Mouse (Mus musculus) spleen, embryonic (tissue): Measurements from ENCODE around the gene Cdt1.

ENCODE experiments used
- CTCF ChIA-PET: fragments of 350-600 bp; sonication (Branson Sonifier 250); formaldehyde crosslinking; loops from one replicate; lab custom pipeline; 2022; lab: Charles Lee

Gene Cdt1

GRCm38 (mm10) chr8:122548891-122549439, 18.9 kb upstream of the Cdt1 start:
- CTCF ChIA-PET, result interaction anchor here (0.6 to 0.9 kb wide), 3 partner anchors 30 to 52 kb away, joined by 3 to 5 read pairs (median 3); no protein-coding TSS in a partner anchor

GRCm38 (mm10) chr8:122550234-122550994, 17.4 kb upstream of the Cdt1 start:
- CTCF ChIA-PET, result interaction anchor here (0.8 to 0.9 kb wide), 2 partner anchors 49 to 52 kb away, joined by 4 to 5 read pairs; no protein-coding TSS in a partner anchor

- CTCF ChIA-PET, result no interaction called here
These were observed 16.9 kb upstream of the Cdt1 start for GRCm38 (mm10) chr8:122550995-122551264.

DNA sequence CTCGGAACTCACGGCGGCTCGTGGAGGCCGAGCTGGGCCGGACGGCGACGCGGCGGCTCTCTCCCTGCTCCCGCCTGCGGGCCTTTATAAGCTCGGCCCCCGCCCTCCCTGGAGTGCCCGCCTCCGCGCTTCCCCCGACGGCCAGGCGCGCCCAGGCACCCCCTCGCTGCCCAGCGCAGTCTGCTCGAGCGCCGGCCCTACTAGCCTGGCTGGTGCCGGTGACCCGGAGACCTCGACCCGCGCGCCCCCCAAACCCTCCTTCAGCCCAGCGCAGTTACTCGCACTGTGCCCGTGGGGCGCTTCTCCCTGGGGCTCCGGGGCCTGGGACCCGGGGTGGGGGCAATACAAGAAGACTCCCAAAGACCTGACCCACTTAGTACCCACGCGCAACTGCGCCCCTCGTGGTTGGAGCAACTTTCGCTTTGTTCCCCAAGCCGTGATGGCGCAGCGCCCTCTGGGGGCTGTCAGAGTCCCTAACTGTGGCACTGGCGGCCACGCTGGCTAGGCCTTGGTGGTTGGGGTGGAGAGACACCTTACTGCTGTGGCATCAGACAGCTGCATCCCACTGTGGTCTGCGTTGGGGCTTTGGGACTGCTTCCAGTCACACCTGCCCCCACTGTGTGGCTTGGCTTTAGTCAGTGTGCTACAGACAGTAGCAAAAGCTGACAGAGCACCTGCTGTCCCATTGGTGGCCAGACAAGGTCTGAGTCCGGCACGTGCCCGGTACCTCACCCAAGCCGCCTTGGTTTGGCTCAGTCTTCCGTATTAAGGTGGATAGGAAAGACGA, 16.4 kb upstream of the Cdt1 start, which contains the start of gene Piezo1:
Gene Piezo1, minus strand, starts transcription at position 65 of the 787 bp plus-strand sequence.
- CTCF ChIA-PET, result interaction anchor here (0.5 to 1.1 kb wide), 3 partner anchors 41 to 440 kb away, joined by 4 to 14 read pairs (median 9); no protein-coding TSS in a partner anchor

GRCm38 (mm10) chr8:122554786-122555185, 13.0 kb upstream of the Cdt1 start:
- CTCF ChIA-PET, result interaction anchor here (0.5 kb wide), 1 partner anchor 119 kb away, joined by 5 read pairs; no protein-coding TSS in a partner anchor

DNA sequence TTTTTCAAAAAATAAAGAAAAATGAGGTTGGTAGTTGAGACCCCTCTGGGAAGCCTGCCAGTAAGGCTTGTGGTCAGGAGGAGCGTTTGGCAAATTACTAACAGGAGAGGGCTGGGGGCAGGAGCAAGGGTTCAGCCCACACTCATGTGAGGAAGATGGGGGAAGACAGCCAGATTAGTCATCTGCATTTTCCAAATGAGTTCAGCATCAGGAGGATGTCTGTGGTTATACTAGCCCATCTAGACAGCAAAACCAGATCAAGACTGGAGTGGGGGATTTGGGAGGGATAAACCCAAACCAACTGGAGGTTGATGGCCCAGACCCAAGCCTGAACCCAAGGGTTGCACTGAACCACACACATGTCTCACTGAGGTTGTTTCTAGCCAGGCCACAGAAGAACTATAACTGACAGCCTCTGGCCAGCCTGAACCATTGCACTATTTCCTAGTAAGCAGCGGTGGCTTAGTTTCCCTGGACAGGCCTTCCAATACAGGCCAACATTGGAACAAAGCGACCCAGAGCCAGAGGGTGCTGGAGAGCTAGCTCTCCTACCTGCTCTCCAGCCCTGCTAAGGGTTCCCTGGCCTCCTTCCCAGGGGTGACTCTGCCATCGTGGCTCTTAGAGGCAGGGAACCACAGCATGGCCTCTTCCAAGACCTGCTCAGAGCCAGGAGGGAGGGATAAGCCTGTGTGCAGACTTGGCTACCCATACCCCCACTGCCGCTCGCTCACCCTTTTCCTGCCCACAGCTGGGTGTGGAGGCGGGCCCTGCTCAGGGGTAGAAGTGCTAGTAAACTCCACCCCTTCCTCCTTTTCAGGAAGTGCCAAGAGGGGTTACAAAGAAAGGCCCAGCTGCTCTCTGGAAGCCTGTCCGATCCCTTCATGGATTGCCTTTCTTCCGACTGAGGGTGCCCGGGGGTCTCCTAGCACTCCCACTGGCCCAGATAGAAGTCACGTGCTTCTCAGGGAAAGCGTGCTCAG, 11.5 kb upstream of the Cdt1 start:
- CTCF ChIA-PET, result no interaction called here

- CTCF ChIA-PET, result no interaction called here
These were observed 10.4 kb upstream of the Cdt1 start for GRCm38 (mm10) chr8:122557248-122558038.

DNA sequence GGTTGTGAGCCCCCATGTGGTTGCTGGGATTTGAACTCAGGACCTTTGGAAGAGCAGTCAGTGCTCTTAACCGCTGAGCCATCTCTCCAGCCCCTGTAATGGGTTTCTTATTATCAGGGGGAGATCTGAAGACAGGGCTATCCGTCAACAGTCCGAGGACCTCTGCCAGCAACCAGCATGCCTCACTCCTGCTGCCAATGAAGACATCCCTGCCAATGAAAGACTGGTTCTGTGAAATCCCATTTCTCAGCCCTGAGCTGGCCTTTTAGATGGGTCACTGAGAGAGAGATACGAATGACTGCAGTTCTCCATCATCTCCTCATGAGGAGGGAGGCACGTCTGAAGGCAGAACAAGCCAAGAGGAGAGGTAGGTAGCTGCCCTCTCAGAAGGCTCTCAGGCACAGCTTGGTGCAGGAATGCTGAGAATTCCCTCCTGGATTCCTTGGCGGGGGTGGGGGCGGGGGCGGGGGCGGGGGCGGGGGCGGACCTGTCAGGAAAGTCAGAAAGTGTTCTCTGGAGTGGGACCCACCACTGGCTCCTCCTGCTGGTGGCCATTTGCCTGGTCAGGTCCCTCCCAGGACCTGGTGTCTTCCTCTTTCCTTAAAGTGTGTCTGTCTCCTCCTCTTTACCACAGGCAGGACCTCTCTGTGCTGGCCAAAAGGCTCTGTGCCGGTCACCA, 9.0 kb upstream of the Cdt1 start:
- CTCF ChIA-PET, result no interaction called here

DNA sequence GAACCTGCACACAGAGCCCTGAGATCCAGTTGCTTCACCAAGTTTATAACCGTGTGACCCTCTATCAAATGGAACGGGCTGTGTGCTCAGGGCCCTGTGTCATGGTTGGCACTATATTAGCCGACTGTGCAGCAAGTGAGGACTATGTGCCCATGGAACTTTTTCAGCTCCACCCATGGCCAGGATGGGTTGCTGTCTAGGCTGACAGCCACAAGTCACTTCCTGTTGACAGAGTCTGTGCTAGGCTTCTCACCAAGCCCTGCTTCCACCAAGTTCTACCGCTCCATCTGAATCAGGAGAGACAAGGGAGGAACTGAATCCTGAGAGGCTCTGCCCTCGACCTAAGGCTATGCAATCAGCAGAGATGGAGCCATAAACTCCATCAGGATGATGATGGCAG, 6.6 kb upstream of the Cdt1 start:
- CTCF ChIA-PET, result interaction anchor here (0.5 kb wide), 1 partner anchor 50 kb away, joined by 5 read pairs; no protein-coding TSS in a partner anchor

DNA sequence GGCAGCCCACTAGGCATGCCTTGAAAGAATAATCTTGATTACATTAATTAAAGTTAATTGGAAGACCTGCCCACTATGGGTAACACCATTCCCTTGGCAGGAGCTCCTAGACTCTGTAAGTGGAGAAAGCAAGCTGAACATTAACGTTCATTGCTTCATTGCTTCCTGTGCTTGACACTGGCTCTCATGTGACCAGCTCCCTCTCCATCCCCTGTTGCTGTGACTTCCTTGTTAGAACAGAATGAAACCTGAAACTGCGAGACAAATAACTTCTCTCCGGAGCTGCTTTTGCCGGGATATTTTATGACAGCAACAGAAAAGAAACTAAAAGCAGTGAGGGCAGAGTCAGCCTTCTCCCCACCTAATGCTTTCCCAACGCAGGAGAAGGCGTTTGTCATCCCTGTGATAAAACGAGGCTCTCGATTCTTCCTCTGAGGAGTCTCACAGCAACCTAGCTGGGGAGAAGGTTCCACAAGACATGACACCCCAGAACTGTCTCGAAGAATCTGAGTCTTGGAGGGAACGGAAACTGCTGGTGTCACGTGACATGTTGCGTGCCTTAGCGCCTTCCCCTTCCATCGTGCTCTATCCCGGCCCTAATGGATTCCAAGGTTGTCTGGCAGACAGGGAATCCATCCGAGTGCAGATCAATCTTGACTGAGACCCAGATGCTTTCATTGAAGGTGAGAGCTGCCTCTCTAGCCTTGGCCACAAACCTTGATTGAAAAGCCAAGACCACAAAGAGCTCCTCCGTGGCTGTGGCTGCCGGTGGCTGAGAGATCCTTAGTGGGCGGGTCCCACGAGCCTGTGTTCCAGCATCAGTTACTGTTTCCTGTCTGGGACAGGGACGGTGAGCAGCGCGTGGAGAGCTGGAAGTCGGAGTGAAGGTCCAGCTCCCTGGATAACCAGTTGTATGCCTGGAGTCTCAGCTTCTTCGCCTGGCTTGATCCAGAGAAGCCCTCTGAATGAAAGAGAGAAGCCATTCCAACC, 3.2 kb upstream of the Cdt1 start:
- CTCF ChIA-PET, result interaction anchor here (0.7 kb wide), 1 partner anchor 18 kb away, joined by 8 read pairs; no protein-coding TSS in a partner anchor

- CTCF ChIA-PET, result interaction anchor here (0.6 kb wide), 1 partner anchor 354 kb away, joined by 4 read pairs; no protein-coding TSS in a partner anchor
These were observed 1.0 kb upstream of the Cdt1 start for GRCm38 (mm10) chr8:122566766-122567165.

DNA sequence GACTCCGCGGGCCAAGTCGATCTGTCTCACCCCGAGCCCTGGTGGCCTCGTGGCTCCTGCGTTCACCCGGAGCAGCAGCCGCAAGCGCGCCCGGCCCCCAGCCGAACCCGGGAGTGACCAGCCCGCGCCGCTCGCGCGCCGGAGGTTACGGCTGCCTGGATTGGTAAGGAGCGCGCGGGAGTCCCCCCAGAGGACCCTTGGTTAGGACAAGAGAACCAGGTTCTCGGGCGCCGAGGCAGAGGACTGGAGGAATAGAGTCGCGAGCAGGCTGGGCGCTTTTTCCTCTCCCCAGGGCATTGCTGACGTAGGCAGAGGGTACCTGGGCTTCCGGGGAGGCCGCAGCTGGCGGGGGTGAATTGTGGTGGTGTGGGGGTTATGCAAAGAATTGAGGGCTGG, 292 bp downstream of the Cdt1 start:
- CTCF ChIA-PET, result no interaction called here

DNA sequence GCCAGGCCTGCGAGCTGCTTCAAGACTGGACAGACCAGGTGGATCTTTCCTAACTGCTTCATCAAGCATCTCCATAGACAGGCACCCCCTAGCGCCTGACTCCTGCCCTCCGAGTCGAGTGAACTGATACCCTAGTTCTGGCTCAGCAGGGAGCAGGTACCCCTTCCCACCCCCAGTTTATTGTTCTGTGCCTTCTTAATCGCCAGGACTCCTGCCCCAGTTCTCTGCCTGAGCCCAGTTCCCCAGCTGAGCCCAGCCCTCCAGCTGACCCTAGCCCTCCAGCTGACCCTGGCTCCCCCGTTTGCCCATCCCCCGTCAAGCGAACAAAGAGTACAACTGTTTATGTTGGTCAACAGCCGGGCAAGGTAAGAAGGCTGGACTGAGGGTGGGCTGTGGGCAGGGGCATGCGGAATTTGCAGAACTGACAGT, 1.1 kb downstream of the Cdt1 start:
- CTCF ChIA-PET, result interaction anchor here (0.7 kb wide), 1 partner anchor 41 kb away, joined by 4 read pairs; no protein-coding TSS in a partner anchor

- CTCF ChIA-PET, result interaction anchor here (0.7 kb wide), 1 partner anchor 41 kb away, joined by 4 read pairs; no protein-coding TSS in a partner anchor
These were observed 1.5 kb downstream of the Cdt1 start for GRCm38 (mm10) chr8:122569329-122569728.

DNA sequence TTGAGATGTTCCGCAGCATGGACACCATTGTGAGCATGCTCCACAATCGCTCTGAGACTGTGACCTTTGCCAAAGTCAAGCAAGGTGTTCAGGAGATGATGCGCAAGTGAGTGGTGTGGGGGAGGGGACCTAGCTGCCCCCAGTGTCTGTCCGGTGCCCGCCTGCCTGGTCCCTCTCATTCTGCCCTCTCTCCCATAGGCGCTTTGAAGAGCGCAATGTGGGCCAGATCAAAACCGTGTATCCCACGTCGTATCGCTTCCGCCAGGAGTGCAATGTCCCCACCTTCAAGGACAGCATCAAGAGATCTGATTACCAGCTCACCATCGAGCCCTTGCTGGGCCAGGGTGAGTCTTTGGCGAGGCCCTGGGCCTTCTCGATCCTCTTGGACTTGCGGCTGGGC, 2.2 kb downstream of the Cdt1 start:
- CTCF ChIA-PET, result no interaction called here

DNA sequence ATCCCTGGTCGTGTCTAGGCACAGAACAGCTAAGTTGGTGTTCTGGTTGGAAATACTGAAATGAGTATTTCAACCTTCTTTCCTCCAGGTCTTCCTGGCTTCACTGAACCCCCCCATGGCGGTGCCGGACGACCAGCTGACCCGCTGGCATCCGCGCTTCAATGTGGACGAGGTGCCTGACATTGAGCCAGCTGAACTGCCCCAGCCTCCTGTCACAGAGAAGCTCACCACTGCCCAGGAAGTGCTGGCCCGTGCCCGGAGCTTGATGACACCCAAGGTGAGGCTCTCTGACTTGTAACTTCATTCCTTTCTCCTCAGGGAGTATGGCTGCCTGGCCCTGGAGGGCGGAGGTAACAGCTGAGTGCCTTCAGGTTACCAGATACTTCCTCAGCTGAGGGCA, 3.3 kb downstream of the Cdt1 start:
- CTCF ChIA-PET, result no interaction called here

GRCm38 (mm10) chr8:122571750-122572267, 4.0 kb downstream of the Cdt1 start:
- CTCF ChIA-PET, result no interaction called here

GRCm38 (mm10) chr8:122572751-122573150, 4.9 kb downstream of the Cdt1 start:
- CTCF ChIA-PET, result no interaction called here
